Mouse (Mus musculus) spleen, postnatal 0 days (tissue): ENCODE data around the gene Apeh. TPM values are rescaled to one million over a fixed set of nuclear protein-coding genes. Genes with fewer than 3 reads are reported as not detected.

Experiments
- polyA plus RNA-seq: library from polyadenylated mRNA; unstranded; fragments of >200 nt; fragmentation: Nextera tagmentation; extraction: Ambion mirVana; gene quantifications from 2 replicates; pipeline ENCODE4 v1.2.1, GENCODE M21; 2015

Apeh gene
- 130 and 136 TPM in 2 replicates for polyA plus RNA-seq

DNA sequence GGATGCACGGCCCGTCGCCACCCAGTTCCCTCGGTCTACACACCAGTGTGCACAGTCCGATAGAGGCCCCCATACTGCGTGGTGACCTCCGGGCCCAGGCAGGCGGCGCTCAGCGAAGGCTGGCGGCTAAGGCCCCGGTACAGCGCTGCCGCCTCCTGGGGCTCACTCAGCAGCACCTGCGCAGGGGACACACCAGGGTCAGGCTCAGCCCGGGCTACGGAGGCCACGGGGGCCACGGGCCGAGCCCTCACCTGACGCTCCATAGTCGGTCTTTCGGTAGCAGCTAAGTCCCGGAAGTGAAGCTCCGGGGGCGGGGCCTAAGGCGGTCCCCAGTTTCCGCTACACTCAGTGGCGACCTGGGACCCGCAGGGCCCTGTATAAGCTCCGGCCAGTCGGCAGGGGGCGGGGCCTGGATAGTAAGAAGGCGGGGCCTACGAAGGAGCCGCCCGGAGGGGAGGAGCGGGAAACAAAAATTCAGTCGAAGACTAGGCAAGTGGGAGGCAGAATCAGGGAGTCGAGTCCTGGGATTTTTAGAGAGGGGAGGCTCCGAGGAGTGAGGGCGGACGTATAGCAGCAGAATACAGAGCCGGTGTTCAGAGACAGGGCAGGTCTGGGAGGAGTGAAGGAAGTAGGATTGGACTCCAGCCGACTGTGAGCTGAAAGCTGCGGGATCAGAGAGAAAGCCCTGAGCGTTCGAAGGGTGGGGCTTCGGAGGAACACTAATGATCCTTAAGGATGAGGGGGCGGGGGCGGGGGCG, at the start of gene Apeh:
TSS of gene Apeh (minus strand) at position 423 of the 758 bp plus-strand sequence.

DNA sequence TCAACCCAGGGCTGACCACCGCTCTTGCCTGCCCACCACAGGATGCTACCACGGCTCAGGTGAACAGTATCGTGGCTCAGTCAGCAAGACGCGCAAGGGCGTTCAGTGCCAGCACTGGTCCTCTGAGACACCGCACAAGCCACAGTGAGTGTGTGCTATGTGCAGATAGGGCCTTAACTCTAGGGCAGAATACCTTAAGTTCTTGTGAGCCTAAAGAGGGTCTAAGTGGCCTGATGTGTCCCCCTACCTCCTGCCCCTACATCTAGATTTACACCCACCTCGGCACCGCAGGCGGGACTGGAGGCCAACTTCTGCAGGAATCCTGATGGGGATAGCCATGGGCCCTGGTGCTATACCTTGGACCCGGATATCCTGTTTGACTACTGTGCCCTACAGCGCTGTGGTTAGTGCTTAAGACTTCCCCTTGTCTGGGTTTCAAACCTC, 11.4 kb downstream of the Apeh start, which contains the start of gene Rnf123:
TSS of gene Rnf123 (minus strand) at position 359 of the 444 bp plus-strand sequence.

DNA sequence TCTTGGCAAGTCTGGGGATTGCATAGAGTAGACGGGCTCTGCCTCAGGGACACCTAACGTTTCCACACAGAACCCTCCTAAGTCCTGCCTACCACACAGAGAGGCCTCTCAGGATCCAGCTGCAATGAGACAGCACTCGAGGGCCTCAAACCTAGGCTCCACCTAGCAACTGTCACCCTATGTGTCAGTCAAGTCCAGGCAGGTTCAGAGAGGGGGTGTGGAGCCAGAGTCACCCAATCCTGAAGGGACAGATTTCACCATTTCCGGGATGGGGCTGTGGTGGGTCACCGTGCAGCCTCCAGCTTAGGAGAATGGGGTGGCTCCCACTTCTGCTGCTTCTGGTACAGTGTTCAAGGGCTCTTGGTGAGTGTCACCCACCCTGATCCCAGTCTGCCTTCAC, 14.2 kb downstream of the Apeh start, which contains the start of gene Mst1:
TSS of gene Mst1 (plus strand) at position 269 of the 400 bp plus-strand sequence.

DNA sequence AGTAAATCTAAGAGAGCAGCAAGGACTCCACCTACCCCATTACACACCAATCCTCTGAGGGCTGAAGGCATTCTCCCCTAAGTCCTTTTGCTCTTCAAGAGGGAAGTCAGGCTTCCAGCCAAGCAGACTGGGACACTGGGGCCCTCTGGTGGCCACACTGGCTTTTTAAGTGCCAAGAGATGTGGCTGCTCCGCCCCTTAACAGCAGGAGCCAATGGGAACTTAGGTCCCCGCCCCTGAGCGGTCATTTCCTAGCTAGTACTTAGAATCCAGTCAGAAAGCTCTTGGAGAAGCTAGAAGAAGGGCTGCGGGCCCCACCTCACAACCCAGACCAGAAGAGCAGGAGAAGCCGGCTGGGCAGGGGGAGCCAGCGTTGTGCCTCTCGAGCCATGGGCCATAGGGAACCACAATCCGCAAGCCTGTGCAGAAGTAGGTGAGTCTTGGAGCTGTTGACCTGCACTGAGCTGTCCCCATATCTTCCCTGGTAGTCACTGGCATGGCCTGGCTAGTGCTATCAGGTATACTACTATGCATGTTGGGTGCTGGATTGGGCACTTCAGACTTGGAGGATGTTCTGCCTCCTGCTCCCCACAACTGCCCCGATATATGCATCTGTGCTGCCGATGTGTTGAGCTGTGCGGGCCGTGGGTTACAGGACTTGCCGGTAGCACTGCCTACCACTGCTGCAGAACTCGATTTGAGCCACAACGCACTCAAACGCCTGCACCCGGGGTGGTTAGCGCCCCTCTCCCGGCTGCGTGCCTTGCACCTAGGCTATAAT, 41.3 kb downstream of the Apeh start, which contains the start of gene Amigo3:
TSS of gene Amigo3 (plus strand) at position 275 of the 780 bp plus-strand sequence.

DNA sequence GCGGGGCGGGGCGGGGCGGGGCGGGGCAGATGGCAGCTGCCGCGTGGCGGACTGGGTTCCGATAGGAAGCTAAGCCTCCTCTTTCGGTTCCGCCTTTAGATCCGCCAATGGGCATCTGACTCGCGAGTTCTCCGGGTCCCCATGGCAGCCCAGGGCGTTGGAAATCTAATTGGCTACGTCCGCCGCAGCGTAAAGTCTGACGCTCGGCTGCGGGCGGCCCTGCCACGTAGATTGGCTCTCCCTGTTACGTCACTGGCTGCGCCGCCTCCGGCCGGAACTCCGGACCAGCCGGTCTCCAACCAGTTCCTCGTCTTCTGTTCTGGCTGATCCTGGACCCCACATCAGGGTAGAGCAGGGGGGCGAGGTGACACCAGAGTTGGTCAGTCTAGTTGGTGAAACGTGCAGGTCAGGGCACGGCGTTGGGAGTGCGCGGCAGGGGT, 45.4 kb downstream of the Apeh start, which contains the start of gene Gmppb:
TSS of gene Gmppb (plus strand) at position 227 of the 440 bp plus-strand sequence.

Other genes starting within 250 kb of the Apeh start
- gene Rbm6, start 221.4 kb downstream of the Apeh start, polyA plus RNA-seq, result 37.4 and 39.2 TPM in 2 replicates
- gene Mon1a, start 206.5 kb downstream of the Apeh start, polyA plus RNA-seq, result 5.0 and 5.7 TPM in 2 replicates
- gene Mst1r, start 187.7 kb downstream of the Apeh start, polyA plus RNA-seq, result 2.1 and 2.4 TPM in 2 replicates
- not detected in 2 replicates for gene Actl11, start 166.1 kb downstream of the Apeh start, polyA plus RNA-seq
- gene Camkv, start 158.9 kb downstream of the Apeh start, polyA plus RNA-seq, result 0.10 and 0.20 TPM in 2 replicates
- gene Traip, start 144.5 kb downstream of the Apeh start, polyA plus RNA-seq, result 18.6 and 19.2 TPM in 2 replicates
- gene Uba7, start 119.1 kb downstream of the Apeh start, polyA plus RNA-seq, result 74.5 and 86.4 TPM in 2 replicates
- gene Gm20661, start 111.5 kb downstream of the Apeh start, polyA plus RNA-seq, result 0.77 and 1.3 TPM in 2 replicates
- gene Inka1, start 108.7 kb downstream of the Apeh start, polyA plus RNA-seq, result 75.4 and 77.7 TPM in 2 replicates
- gene Cdhr4, start 102.1 kb downstream of the Apeh start, polyA plus RNA-seq, result 2.2 and 3.8 TPM in 2 replicates
- gene Gm20662, start 98.3 kb downstream of the Apeh start, polyA plus RNA-seq, result 0.17 TPM in 1 of 2 replicates, not detected in the other
- 43.7 and 46.3 TPM in 2 replicates for gene Ip6k1, start 92.1 kb downstream of the Apeh start, polyA plus RNA-seq
- gene Gmppb, start 45.4 kb downstream of the Apeh start, polyA plus RNA-seq, result 14.6 and 15.7 TPM in 2 replicates
- 1.9 and 2.3 TPM in 2 replicates for gene Amigo3, start 41.4 kb downstream of the Apeh start, polyA plus RNA-seq
- 3.4 and 4.5 TPM in 2 replicates for gene Mst1, start 14.2 kb downstream of the Apeh start, polyA plus RNA-seq
- 90.1 and 92.6 TPM in 2 replicates for gene Rnf123, start 11.3 kb downstream of the Apeh start, polyA plus RNA-seq
- 2.9 TPM in 2 replicates for gene Bsn, start 95.8 kb upstream of the Apeh start, polyA plus RNA-seq
- 16.9 and 19.2 TPM in 2 replicates for gene Dag1, start 169.4 kb upstream of the Apeh start, polyA plus RNA-seq
- 5.2 and 6.5 TPM in 2 replicates for gene Nicn1, start 195.8 kb upstream of the Apeh start, polyA plus RNA-seq
- gene Amt, start 202.2 kb upstream of the Apeh start, polyA plus RNA-seq, result 1.3 and 1.7 TPM in 2 replicates
- 256 and 274 TPM in 2 replicates for gene Rhoa, start 211.5 kb upstream of the Apeh start, polyA plus RNA-seq
- 16.6 and 19.3 TPM in 2 replicates for gene Tcta, start 211.6 kb upstream of the Apeh start, polyA plus RNA-seq
- gene Gpx1, start 244.3 kb upstream of the Apeh start, polyA plus RNA-seq, result 5,787 and 6,504 TPM in 2 replicates